Mouse (Mus musculus) stomach, embryonic 16.5 days (tissue): ENCODE results near the gene Tceanc2. TPM values are rescaled to one million over a fixed set of nuclear protein-coding genes. Genes with fewer than 3 reads are reported as not detected.
A peak's percentile ranks its signal among the peaks of the same experiment; 100 is the strongest.

ENCODE experiments used
- ATAC-seq: fragments of 200-750 bp; cut with Nextera tagmentation; 2 replicates; pipeline ENCODE4 v1.8.0; 2017; ENCODE audit warnings: moderate number of reproducible peaks, moderate TSS enrichment; ENCODE audit not compliant: insufficient read depth, low FRiP score
- H3K27ac ChIP-seq: fragments of 300-500 bp; sonication (generic); 2 replicates; pipeline ENCODE4 v1.5.1; 2014; ENCODE audit warnings: low read length
- H3K27me3 ChIP-seq: fragments of 300-500 bp; sonication (generic); 2 replicates; pipeline ENCODE4 v1.6.1; 2014; ENCODE audit warnings: low read length, control low read depth, mixed read lengths; ENCODE audit not compliant: control insufficient read depth, insufficient read depth
- H3K36me3 ChIP-seq: fragments of 300-500 bp; sonication (generic); 2 replicates; pipeline ENCODE4 v1.6.1; 2014; ENCODE audit warnings: low read length; ENCODE audit not compliant: control insufficient read depth, insufficient read depth
- H3K4me1 ChIP-seq: fragments of 300-500 bp; sonication (generic); 2 replicates; pipeline ENCODE4 v1.6.1; 2014; ENCODE audit warnings: low read length, control low read depth, mixed read lengths; ENCODE audit not compliant: control insufficient read depth, insufficient read depth
- H3K4me2 ChIP-seq: fragments of 300-500 bp; sonication (generic); 2 replicates; pipeline ENCODE4 v1.6.1; 2014; ENCODE audit warnings: low read depth, low read length, mixed read lengths
- H3K4me3 ChIP-seq: fragments of 300-500 bp; sonication (generic); replicated peaks from 2 replicates; pipeline ENCODE4 v1.5.1; 2014; ENCODE audit warnings: mild to moderate bottlenecking, low read length
- H3K9ac ChIP-seq: fragments of 300-500 bp; sonication (generic); 2 replicates; pipeline ENCODE4 v1.6.1; 2014; ENCODE audit warnings: low read length
- H3K9me3 ChIP-seq: fragments of 300-500 bp; sonication (generic); replicated peaks from 2 replicates; pipeline ENCODE4 v1.6.1; 2016; ENCODE audit warnings: low read length, control low read depth; ENCODE audit not compliant: control insufficient read depth
- WGBS: fragments of 180-500 bp; shearing (Covaris S2); extraction: QIAGEN DNeasy Blood & Tissue Kit; methylation state at CpG from one replicate; pipeline ENCODE4 v1.1.7; 2014; 5-methylcytosine and 5-hydroxymethylcytosine counted together
- polyA plus RNA-seq: library from polyadenylated mRNA; unstranded; fragments of >200 nt; fragmentation: Nextera tagmentation; extraction: Ambion mirVana; gene quantifications from 2 replicates; pipeline ENCODE4 v1.2.1, GENCODE M21; 2015

The Tceanc2 gene
- polyA plus RNA-seq, 1 experiment from 2014 or later, result 25.2 TPM

GRCm38 (mm10) chr4:107139836-107140631 lies 38.9 kb downstream of the Tceanc2 start:
- 0 out of 2 replicates have a peak, but pooled peaks have one; percentile 46 for ATAC-seq

GRCm38 (mm10) chr4:107138948-107139835 lies 39.7 kb downstream of the Tceanc2 start:
- H3K36me3 ChIP-seq, result no peaks in the 10 kb centered on the region
- H3K4me2 ChIP-seq, result no peak overlapping the region
- H3K9ac ChIP-seq, result no peak overlapping the region
- H3K4me3 ChIP-seq, result no peak overlapping the region
- 63% methylated on average over 37 of the region's 37 CpGs for WGBS
- peaks cover 11% of the 10 kb centered on the region for H3K4me1 ChIP-seq
- H3K9me3 ChIP-seq, result no peaks in the 10 kb centered on the region
- H3K27ac ChIP-seq, result no peak overlapping the region
- no peaks in the 10 kb centered on the region for H3K27me3 ChIP-seq
- no peak for ATAC-seq

More at GRCm38 (mm10) chr4:107139836-107140631, 38.9 kb downstream of the Tceanc2 start:
- Histone ChIP-seq H3K4me3 (no peak overlapping the region), H3K9ac (peak overlapping the region; percentile 19; the same call in 1 of the 2 replicates), H3K9me3 (no peaks in the 10 kb centered on the region), H3K4me2 (no peak overlapping the region), H3K27me3 (no peaks in the 10 kb centered on the region), H3K4me1 (peaks cover 11% of the 10 kb centered on the region), H3K27ac (peak overlapping the region; percentile 36), H3K36me3 (no peaks in the 10 kb centered on the region)
- 41% methylated on average over 13 of the region's 13 CpGs for WGBS

GRCm38 (mm10) chr4:107136531-107136930 lies 42.4 kb downstream of the Tceanc2 start:
- peaks cover 11% of the 10 kb centered on the region for H3K4me1 ChIP-seq
- no peak overlapping the region for H3K9ac ChIP-seq
- H3K9me3 ChIP-seq, result no peaks in the 10 kb centered on the region
- H3K4me3 ChIP-seq, result no peak overlapping the region
- no peaks in the 10 kb centered on the region for H3K27me3 ChIP-seq
- no peak overlapping the region for H3K4me2 ChIP-seq
- no peak for ATAC-seq
- no peak overlapping the region for H3K27ac ChIP-seq
- H3K36me3 ChIP-seq, result no peaks in the 10 kb centered on the region
- 62% methylated on average over 3 of the region's 3 CpGs for WGBS

GRCm38 (mm10) chr4:107135663-107136062 lies 43.3 kb downstream of the Tceanc2 start:
- no peaks in the 10 kb centered on the region for H3K9me3 ChIP-seq
- H3K4me2 ChIP-seq, result no peak overlapping the region
- no peak for ATAC-seq
- WGBS, result 69% methylated on average over 5 of the region's 5 CpGs
- no peak overlapping the region for H3K4me3 ChIP-seq
- H3K36me3 ChIP-seq, result no peaks in the 10 kb centered on the region
- H3K27me3 ChIP-seq, result no peaks in the 10 kb centered on the region
- peaks cover 9% of the 10 kb centered on the region for H3K4me1 ChIP-seq
- H3K27ac ChIP-seq, result no peak overlapping the region
- no peak overlapping the region for H3K9ac ChIP-seq

- H3K9ac ChIP-seq, result no peak overlapping the region
- no peak overlapping the region for H3K4me2 ChIP-seq
- 56% methylated on average over 3 of the region's 3 CpGs for WGBS
- no peak overlapping the region for H3K4me3 ChIP-seq
- ATAC-seq, result no peak
- peaks cover 5% of the 10 kb centered on the region for H3K4me1 ChIP-seq
- no peaks in the 10 kb centered on the region for H3K36me3 ChIP-seq
- H3K27ac ChIP-seq, result no peak overlapping the region
- no peaks in the 10 kb centered on the region for H3K27me3 ChIP-seq
- H3K9me3 ChIP-seq, result no peaks in the 10 kb centered on the region
These were observed 44.0 kb downstream of the Tceanc2 start for GRCm38 (mm10) chr4:107134891-107135290.

GRCm38 (mm10) chr4:107130534-107130933 lies 48.4 kb downstream of the Tceanc2 start:
- H3K27ac ChIP-seq, result no peak overlapping the region
- no peak overlapping the region for H3K4me2 ChIP-seq
- H3K4me1 ChIP-seq, result peaks cover 18% of the 10 kb centered on the region
- no peak overlapping the region for H3K9ac ChIP-seq
- WGBS, result 29% methylated on average over 9 of the region's 9 CpGs
- no peaks in the 10 kb centered on the region for H3K9me3 ChIP-seq
- H3K27me3 ChIP-seq, result no peaks in the 10 kb centered on the region
- H3K36me3 ChIP-seq, result no peaks in the 10 kb centered on the region
- H3K4me3 ChIP-seq, result no peak overlapping the region
- ATAC-seq, result no peak

GRCm38 (mm10) chr4:107129373-107129772 lies 49.5 kb downstream of the Tceanc2 start:
- no peak for ATAC-seq
- Histone ChIP-seq H3K9ac (no peak overlapping the region), H3K4me2 (no peak overlapping the region), H3K4me3 (no peak overlapping the region), H3K27ac (no peak overlapping the region), H3K4me1 (peaks cover 18% of the 10 kb centered on the region), H3K36me3 (no peaks in the 10 kb centered on the region), H3K9me3 (no peaks in the 10 kb centered on the region), H3K27me3 (no peaks in the 10 kb centered on the region)
- 75% methylated on average over 8 of the region's 8 CpGs for whole genome bisulfite sequencing

GRCm38 (mm10) chr4:107127901-107128669 lies 50.8 kb downstream of the Tceanc2 start:
- WGBS, result 46% methylated on average over 13 of the region's 13 CpGs
- Histone ChIP-seq H3K4me2 (no peak overlapping the region), H3K4me1 (peaks cover 24% of the 10 kb centered on the region)

More at GRCm38 (mm10) chr4:107127901-107128669, 50.8 kb downstream of the Tceanc2 start:
- no peaks in the 10 kb centered on the region for H3K36me3 ChIP-seq
- H3K27me3 ChIP-seq, result no peaks in the 10 kb centered on the region
- H3K27ac ChIP-seq, result peak overlapping the region; percentile 65
- ATAC-seq, result peak; percentile 62
- H3K9me3 ChIP-seq, result no peaks in the 10 kb centered on the region
- H3K4me3 ChIP-seq, result no peak overlapping the region
- H3K9ac ChIP-seq, result no peak overlapping the region
